Mouse (Mus musculus) T-cell, adult 2 months (primary cell): ENCODE data around the gene Fmnl2.

Experiments
- DNase-seq: peaks from one replicate; pipeline ENCODE4 v3.0.0; 2022; ENCODE audit warnings: low spot score

Gene Fmnl2

DNA sequence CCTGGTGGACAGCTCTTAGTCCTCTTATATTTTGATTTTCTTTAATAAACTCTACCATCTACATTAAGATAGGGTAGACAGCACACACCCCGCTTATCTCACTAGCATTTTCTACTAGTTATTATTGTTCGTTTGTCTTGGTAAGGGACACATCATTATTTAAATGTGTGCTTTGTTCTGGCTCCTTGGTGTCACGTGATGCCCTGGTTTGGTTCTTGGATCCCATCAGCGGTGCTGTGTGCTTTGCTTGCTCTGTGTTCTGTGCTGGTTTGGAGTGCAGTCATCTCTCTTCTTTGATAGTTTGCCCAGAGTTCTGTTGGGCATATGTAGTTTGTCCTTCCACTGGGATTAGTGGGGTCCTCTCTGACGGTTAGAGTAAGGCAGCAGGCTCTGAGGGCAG is 57.9 kb downstream of the Fmnl2 start:
- DNase-seq: no peak

DNA sequence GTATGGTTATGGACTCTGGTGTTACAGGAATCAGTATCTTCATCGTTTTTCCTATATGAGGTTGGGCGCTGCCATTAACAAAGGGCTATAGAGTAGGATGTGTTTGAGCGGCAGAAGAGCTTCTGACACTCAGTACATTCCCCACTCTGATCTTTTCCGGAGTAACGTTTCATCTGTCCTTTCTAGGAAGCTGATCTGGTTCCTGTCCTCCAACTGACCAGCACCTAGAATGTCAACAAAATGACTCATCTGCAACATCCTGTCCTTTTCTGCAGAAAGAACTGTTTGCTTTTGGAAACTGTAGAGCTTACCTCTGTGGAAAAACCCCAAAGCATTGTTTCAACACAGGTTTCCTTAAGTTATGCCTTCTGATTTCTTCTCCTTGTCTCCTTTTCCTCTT is 60.4 kb downstream of the Fmnl2 start:
- no peak for DNase-seq

DNA sequence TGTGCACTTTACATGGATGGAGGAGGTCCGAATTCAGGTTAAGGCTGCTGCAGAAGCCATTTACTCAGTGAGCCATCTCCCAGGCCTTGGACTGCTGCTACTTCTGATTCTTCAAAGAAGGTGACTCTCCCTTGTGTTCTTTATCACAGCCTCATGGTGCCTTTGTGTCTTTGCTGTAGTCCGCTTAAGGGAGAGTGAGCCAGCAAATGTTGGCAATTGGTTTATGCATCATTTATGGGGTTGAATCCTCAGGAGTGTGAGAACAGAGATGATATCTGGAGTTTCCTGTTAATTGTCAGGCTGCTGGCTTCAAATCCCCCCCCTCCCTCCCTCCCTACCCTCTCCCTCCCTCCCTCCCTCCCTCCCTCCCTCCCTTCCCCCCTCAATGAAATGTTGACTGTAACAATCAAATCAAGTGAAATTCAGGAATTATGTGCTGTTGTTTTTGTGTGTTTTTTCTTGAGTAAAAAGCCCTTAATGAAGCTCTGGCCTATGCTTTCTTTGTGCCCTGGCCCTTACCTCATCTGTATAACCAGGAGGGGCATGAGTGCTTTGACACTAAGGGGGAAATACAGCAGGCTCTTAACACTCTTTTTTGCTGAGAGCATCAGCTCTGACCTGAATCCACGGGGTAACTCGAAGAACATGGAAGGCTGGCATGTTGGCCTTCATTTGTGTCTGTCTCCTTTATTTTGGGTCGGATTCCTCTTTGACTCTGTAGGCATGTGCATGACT is 63.2 kb downstream of the Fmnl2 start:
- no peak for DNase-seq

DNA sequence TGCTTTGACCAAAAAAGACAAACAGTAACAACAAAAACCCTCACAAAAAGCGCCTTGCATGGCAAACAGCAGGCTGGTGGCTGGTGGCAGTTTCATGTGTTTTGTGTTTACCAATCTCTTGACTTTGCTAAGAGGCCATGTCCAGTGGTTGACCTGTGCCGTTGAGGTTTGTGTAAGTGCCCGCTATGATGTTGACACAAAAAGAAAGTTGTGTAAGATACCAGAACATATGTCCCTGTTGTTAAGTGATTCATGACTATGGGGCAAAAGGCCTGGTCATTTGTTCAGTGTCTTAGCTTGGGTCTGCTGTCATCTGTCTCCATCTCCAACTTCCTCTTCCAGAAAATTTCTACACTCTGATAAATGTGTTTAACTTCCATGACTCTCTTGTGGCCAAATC is 67.4 kb downstream of the Fmnl2 start:
- no peak for DNase-seq

DNA sequence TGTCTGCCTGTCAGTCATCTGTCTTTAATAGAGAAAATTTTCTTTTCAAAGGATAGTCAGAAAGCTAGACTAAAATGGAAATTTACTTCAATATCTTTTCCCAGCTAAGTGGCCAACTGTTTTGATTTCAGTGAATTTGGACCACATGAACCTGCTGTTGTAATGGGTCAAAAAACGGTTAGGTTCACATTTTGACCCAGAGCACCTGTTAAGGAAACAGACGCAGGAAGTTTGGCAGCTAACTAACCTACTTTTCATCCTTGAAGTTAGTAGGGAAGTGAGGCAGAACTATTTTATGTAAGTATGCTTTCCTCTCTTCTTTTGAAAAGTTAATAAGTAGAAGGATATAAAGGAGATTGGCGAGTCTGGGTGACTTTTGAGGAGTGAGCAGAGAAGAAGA is 69.7 kb downstream of the Fmnl2 start:
- no peak for DNase-seq

DNA sequence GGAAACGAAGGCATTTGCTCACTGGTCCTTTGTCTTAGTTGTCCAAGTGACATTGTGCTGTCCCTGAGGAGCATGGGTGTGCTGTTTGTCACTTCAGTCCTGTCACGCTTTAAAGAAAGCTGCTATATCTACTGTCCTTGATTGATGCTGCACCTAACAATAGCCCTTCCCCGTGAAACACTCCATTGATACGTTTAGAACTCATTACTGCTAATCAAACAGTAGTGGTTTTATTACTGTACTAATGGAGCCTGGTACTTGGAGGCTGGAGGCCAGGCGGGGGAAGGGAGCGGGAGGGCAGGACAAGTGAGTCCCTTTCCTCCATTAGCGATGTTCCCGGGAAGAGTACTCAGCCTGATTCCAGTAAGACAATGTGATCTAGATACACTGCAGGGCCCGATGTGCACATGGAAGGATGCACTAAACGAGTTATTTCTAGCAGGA is 70.2 kb downstream of the Fmnl2 start:
- DNase-seq: no peak

DNA sequence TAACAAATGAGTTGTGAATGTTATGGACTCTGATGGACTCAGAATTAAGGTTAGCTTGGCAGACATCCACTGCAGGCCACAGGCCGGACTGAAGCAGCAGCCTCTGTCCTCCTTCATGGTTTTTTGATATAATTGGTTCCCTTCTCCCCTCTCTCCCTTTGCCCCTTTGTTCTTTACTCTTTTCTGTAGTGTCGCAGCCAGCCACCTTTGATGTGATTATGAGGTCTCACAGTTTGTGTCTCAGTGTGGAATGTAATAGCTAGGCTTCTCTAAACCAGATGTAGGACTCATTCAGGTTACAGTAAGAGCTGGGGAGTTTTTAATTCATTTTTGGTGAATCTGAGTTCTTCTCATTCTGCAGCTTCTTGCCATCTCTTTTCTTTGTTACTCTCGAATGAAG is 70.7 kb downstream of the Fmnl2 start:
- no peak for DNase-seq

DNA sequence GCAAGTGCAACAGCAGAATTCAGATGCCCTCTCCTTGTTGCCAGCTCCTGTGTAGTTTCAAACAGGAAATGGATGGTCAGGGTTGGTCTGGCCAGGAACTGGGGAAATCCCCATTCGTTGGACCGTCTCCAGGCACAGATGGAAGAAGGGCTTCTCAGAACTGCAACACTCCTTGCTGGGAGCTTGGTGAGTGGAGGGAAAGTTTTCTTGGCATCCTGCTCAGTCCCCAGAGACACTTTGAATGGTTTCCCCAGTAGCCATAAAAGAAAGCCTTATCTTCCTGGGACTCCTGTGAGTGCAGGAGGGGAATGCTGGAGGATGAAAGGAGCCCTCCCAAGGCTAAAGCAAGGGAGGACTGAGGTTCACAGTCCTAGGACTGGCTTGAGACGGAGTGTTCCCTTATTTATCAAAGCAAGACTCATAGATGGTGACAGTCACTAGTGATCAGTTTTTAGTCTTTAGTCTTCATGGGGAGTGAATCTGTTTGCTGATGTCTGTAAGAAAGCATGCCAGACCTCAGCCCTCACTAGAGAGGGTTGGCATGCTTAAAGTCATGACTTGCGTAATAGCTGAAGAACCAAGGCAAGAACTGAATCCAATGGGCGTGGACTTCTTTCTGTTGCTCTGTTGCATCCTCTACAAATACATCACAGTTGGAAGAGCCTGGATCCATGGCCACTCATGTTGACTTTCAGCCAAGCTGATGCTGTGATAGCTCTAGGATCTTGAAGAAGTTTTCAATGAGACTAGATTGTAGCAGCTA is 72.6 kb downstream of the Fmnl2 start:
- DNase-seq: no peak

DNA sequence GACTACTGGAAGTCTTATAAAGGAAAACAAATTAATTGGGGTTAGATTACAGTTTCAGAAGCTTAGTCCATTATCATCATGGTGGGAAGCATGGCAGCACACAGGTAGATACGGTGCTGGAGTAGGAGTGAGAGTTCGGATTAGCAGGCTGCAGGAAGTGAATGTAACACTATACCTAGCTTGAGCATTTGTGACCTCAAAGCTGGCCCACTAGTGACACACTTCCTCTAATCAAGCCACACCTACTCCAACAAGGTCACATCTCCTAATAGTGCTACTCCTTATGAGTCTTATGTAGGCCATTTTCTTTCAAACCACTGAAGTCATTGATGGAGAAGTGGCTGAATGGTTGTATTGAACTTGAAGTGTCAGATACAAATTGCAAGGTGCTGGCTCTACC is 73.7 kb downstream of the Fmnl2 start:
- DNase-seq: no peak

DNA sequence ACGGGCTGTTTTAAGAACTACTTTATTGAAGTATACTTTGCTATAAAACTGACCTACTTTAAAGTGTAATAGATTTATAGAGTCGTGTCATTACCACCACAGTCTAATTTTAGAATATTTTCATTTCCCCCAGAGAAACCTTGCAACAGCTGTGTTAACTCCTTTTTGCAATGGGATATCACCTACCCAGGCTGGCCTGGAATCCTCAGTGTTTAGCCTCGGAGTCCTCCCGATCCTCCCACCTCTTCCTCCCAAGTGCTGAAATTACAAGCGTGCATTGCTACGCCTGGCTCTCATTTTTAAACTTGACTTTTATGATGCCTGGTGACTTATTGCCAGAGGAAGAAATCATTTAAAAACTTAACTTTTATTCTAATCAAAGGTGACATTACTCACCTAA is 78.2 kb downstream of the Fmnl2 start:
- no peak for DNase-seq

DNA sequence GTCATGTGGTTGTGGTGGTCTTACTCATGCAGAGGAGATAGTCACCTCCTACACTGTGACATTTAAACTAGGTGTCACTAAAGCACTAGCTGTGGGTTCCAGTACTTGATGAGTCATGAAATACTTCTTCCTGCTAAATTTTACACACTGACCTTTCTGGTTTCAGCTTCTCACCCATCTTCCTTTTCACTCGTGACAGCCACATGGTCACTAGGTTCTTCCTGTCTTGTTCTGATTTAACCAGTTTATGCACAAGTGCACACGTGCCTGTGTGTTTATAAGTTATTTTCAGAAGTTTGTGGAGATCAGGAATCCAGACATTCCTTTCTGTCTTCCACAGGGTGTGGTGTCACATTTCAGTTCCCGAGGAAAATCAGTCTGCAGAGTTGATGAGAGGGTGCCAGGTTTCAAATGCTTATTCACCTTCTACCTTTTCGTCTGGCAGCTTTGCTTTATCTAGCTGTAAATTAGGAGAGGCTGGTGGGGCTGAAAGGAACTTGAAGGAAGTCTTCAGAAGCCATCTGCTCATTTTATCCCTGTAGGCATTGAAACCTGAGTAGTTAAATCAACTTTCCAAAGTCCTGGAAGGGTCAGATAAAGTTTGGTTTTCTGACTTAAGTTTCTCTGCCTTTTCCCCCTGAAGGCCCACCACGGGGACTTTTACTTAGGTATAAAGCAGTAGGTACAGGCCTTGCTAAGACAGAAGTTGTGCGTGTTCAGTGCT is 80.9 kb downstream of the Fmnl2 start:
- DNase-seq: no peak

DNA sequence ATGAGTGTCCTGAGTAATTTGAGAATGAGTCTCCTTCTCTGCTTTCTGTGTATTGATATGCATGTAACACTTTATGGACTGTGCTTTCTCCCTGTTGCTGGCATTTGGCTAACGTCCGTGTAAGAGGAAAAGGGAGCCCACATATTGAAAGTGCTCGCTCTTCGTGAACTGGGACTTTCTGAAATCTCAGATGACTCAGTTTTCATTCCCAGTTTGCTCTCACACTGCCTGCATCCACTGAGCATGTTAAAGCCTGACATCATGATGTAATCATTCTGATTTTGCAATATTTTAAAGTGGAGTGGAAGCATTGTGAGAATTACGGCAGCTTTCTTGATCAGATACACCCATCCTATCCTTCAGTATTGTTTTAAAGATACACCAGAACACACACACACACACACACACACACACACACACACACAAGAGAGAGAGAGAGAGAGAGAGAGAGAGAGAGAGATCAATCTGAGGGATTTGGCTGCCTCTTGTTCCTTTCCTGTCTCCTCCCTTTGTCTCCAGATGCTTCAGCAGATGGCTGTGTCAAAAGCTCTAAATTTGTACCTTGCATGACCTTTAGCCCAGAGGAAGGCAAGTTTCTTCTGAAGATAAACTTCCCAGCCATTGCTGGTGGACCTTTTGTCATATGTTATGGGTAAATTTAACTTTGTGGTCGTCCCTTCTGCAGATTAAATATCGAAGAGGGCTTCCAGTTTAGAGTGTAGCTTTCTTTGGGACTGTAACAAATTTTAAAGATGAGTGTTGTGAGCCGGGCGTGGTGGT is 86.2 kb downstream of the Fmnl2 start:
- no peak for DNase-seq

DNA sequence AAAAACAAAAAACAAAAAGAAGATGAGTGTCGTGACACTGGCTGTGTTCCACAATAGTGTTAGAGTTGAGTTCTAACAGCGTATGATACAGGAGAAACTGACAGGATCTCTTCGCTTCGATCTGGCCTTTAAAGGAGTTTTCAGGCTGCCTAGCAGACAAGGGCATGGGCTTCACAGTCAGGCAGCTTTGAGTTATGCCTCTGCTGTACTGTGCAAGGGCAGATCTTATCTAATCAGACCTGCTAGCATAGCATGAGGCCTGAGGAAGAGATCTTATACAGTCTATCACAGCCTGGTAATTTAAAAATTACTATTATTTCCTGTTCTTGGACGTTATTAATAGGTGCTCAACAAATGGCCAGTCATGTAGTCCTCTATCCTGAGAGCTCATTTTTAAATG is 86.9 kb downstream of the Fmnl2 start:
- no peak for DNase-seq

DNA sequence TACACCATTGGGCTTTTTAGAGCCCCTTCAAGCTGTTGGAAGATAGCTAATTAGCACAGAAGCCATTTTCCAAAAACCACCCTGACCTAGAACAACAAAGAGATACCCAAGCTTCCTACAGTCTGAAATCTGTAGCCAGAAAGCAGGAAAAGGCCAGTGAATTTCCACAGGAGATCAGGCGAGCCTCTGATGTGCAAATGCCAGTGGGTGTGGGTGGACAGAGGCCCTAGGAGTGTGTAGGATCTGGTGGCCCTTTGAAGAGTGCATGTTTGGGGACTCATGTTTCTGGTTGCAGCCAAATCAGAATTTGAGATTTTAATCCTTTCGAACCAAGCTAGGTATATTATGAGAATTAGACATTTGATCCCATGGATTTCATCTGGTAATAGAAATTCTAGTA is 88.4 kb downstream of the Fmnl2 start:
- DNase-seq: no peak

DNA sequence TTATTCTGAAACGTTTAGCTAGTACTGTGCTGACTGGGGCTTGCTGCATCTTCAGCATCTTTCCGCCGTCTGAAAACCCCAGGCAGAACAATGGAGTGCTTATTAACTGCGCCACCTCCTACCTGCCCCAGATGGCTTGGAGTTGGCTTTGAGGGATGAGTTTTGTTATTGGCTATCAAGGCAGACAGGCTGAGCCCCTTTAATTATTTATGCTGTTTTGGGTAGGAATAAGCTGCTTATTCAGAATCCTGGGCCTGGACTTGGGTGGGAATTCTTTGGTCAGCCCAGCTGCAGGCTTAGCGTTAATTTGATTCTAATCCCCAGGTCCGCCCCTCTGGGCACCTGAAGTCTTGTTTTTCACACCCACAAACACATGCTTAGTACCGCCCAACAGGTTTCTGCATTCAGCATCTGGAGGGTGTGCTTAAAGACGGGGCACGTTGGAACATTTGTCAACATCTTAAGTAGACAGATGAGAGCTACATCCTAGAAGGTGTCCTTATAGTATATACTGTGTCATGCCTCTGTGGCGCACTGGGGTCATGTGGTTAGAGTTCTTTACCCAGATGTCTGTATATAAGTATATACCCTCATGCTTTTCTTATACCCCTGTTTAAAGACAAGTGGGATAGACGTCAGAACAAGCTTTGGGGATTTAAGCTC is 89.0 kb downstream of the Fmnl2 start:
- DNase-seq: no peak

DNA sequence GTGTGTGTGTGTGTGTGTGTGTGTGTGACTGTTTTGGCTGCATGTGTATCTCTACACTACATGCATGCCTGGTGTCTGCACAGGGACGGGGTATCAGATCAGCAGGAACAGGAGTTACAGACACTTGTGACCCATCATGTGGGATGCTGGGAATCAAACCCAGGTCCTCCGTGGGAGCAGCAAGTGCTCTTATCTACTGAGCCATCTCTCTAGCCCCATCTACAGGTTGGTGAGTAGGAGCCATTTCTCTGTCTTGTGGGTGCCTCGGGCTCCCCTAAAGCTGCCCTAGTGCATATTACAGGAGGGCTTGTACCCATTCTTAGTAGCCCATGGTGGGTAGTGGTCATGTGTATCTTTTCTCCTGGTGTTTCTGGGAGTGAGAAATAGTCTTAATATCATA is 90.7 kb downstream of the Fmnl2 start:
- DNase-seq: no peak

DNA sequence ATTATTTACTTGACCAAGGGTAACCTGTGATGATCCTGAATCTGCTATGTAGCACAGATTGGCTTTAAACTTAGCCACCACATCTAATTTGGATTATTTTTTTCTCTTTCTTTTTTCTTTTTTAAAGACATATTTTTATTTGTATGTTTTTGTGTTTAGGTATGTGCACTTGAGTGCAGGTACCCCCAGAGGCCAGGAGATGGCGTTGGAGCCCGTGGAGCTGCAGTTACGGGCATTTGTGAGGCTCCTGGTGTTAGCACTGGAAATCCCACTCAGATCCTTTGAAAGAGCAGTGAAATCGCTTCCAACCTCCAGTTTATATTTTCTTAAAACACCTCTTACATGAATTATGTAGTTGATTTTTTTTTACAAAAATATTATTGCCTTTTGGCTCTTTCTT is 91.9 kb downstream of the Fmnl2 start:
- no peak for DNase-seq

DNA sequence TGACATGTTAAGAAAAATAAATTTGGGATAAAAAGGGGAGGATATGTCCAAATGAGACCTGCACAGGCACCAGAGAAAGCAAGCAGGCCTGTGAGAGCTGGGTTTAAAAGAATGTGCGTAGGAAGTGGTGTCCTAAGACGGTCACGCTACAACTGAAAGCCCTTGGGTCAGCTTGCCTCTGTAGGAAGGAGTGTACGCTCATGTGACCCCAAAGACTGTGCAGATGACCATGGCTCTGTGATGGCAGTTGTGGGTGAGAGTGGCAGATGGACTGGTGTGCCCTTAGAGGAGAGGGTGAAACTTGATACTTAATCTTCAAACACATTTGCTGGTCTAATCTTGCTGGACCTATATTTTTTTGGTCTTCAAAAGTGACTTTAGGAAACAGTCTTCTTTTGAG is 92.6 kb downstream of the Fmnl2 start:
- no peak for DNase-seq

DNA sequence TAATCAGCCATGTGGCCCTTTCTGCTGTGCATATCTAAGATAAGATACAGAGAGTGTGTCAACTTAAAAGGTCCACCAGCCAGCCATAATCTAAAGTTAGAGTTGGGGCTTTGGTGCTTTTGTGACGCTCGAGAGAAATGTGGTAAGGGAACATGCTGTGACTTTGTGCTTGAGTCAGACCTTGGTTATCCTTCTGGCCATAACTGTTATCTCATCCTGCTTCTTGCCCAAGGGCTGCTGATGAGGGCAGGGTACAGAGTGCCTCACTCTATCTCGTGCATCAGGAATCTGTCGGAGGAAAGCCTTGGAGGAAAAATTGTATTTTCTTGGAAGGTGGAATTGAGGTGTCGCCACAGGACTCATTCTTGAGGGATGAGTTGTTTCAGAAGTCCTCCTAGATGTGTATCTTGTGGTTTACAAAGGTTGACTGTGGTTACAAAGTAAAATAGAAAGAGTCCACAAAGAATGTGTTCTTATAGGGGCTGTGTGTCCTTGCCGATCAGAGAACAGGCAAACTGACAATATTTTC is 94.6 kb downstream of the Fmnl2 start:
- DNase-seq: no peak

DNA sequence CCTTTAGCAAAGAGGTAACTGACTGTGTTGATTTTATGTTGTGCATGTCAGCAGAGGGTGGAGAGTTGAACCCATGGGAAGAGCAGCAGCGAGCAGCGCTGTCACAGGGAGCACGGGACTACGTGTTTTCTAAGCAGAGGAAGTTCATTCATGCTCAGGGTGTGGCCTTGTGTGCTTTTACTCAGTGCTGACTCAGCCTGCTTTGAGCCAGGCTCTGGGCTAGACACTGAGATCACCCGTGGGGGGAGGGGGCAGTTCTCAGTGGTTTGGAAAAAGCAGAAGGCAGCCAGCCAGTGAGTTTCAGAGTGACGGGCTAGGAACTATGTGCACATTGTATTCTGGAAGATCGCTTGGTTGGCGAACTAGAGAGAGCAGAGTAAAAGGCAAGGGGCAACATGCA is 97.4 kb downstream of the Fmnl2 start:
- DNase-seq: no peak

DNA sequence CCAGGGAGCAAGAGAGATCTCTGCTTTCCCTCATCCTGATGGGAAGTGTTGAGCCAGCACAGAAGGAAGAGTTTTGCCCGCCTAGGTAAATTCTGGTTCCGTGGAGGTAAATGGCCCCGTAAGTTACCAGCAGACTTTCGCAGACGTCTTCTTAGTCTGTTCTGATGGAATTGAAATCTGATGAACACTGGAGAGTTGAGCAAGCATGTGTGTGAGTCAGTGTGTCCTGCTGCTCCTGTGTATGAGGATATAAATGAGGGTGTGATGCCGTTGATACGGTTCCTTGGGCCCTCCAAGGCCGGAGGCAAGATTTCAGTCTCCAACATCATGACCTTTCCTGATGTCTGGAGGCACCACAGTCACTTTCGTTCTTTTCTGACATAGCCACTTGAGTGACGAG is 98.2 kb downstream of the Fmnl2 start:
- DNase-seq: no peak
